Mouse (Mus musculus) hindbrain, postnatal 0 days (tissue): ENCODE measurements at regions not wholly inside any gene's neighbourhood (a gene's known extent, or its start where the extent isn't known, plus 50 kb on each side); places are given as distances from the start of the nearest gene placed in this dataset.

Experiments
- ATAC-seq: fragments of 200-750 bp; cut with Nextera tagmentation; 2 replicates; pipeline ENCODE4 v1.8.0; 2017; ENCODE audit warnings: mild to moderate bottlenecking, moderate TSS enrichment, moderate library complexity
- DNase-seq: peaks from one replicate; pipeline ENCODE4 v3.0.0-alpha.2; 2015; ENCODE audit warnings: low spot score
- H3K27ac ChIP-seq: fragments of 300-500 bp; sonication (generic); 2 replicates; pipeline ENCODE4 v1.5.1; 2014; ENCODE audit warnings: mild to moderate bottlenecking
- H3K27me3 ChIP-seq: fragments of 300-500 bp; sonication (generic); 2 replicates; pipeline ENCODE4 v1.6.1; 2014; ENCODE audit warnings: low read length, mixed read lengths; ENCODE audit not compliant: insufficient read depth
- H3K36me3 ChIP-seq: fragments of 300-500 bp; sonication (generic); 2 replicates; pipeline ENCODE4 v1.6.1; 2014; ENCODE audit warnings: low read length, mixed read lengths; ENCODE audit not compliant: insufficient read depth
- H3K4me1 ChIP-seq: fragments of 300-500 bp; sonication (generic); 2 replicates; pipeline ENCODE4 v1.6.1; 2014; ENCODE audit warnings: antibody characterized with exemption, low read length, mixed read lengths; ENCODE audit not compliant: insufficient read depth
- H3K4me2 ChIP-seq: fragments of 300-500 bp; sonication (generic); 2 replicates; pipeline ENCODE4 v1.6.1; 2014; ENCODE audit warnings: low read depth, mild to moderate bottlenecking, low read length, moderate library complexity, mixed read lengths
- H3K4me3 ChIP-seq: fragments of 300-500 bp; sonication (generic); 2 replicates; pipeline ENCODE4 v1.5.1; 2014; ENCODE audit warnings: low read length
- H3K9ac ChIP-seq: fragments of 300-500 bp; sonication (generic); replicated peaks from 2 replicates; pipeline ENCODE4 v1.6.1; 2014; ENCODE audit warnings: mild to moderate bottlenecking, low read length, moderate library complexity, mixed read lengths
- H3K9me3 ChIP-seq: fragments of 300-500 bp; sonication (generic); 2 replicates; pipeline ENCODE4 v1.6.1; 2016; ENCODE audit warnings: low read length, mixed read lengths
- CTCF ChIP-seq: IDR thresholded peaks from 2 replicates; pipeline ENCODE4 v1.5.1; 2016; ENCODE audit warnings: antibody characterized with exemption, control low read depth, low read depth
- WGBS: fragments of 180-500 bp; shearing (Covaris S2); extraction: QIAGEN DNeasy Blood & Tissue Kit; methylation state at CpG from one replicate; pipeline ENCODE4 v1.1.7; 2014; 5-methylcytosine and 5-hydroxymethylcytosine counted together

DNA sequence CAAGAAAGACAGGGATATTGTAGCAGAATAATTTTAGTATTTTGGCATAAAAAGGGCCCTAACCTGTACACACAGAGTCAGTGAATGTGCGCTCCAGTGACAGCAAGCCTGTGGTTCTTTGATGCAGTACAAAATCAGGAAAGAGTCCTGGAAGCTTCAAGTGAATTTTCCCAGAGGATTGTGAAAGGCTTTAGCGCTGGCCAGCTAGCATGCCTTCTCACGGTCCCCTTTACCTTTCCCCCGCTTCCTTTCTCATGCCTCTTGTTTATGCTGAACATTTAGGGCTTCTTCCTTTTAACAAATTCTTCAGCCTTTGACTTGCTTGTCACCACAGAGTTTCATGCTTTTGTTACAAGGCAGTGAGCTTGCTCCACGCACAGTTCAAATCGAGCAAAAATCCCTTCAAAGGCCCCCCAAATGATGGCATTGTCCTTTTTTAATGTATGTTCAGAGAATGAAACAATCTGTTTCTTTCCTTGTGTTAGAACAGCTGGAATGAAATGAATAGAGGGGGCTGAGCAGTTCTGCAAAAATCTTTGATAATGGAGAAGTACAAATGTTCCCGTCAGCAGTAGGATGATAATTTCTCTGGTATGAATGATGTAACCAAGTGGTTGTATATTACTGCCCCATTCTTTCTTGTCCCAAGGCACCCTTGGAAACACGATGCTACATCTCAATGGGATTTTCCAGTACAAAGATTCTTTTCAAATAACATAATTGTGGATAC is 576.3 kb upstream of the Zeb2 start:
- no peak overlapping the region for H3K9ac ChIP-seq
- 27% methylated on average over 8 of the region's 8 CpGs for WGBS
- no peaks in the 10 kb centered on the region for H3K27me3 ChIP-seq
- no peak overlapping the region for H3K27ac ChIP-seq
- no peak for TF ChIP-seq CTCF
- ATAC-seq (no peak), DNase-seq (no peak)
- H3K4me2 ChIP-seq = no peak overlapping the region
- H3K4me1 ChIP-seq = no peaks in the 10 kb centered on the region
- no peaks in the 10 kb centered on the region for H3K36me3 ChIP-seq
- no peak overlapping the region for H3K4me3 ChIP-seq
- no peaks in the 10 kb centered on the region for H3K9me3 ChIP-seq

DNA sequence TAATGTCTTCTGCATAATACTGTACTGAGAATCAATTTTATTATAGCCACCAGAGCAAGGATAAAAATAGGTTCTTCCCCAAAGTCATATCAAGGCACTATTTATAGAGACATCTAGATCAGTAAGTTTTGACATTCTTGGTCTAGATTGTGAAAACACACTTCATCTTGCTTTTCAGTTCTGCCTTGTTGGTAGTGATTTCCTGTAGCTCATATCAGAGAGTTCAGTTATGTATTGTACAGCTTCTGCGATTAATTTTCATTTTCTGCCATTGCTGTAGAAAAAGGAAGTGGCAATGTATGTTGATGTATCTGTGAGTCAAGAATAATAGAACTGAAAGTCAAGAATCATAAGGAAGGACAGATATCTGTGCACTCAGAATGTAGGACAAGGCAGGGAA is 575.6 kb upstream of the Zeb2 start:
- Histone ChIP-seq H3K4me3 (no peak overlapping the region), H3K27ac (no peak overlapping the region), H3K27me3 (no peaks in the 10 kb centered on the region), H3K36me3 (no peaks in the 10 kb centered on the region), H3K9ac (no peak overlapping the region), H3K9me3 (no peaks in the 10 kb centered on the region), H3K4me2 (no peak overlapping the region), H3K4me1 (no peaks in the 10 kb centered on the region)
- DNase-seq (no peak), ATAC-seq (no peak)
- TF ChIP-seq CTCF = no peak
- WGBS = 90% methylated on average over 1 of the region's 1 CpGs

DNA sequence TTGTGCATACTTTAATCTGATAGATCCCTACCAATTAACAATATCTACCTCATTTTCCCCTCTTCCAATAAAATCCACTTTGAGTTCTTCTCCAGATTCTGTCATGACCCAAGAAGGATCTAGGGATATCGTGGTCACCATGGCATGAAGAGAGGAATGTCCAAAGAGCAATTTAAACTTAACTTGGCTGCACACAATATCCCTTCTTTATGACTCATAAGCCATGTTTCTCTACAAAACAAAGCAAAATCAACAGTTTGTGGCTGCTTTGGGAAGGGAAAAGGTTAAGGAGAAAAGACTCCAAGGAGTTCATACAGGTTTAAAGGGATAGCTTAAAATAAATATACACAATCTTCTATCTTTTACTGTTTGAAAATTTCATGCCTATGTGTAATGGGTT is 571.8 kb upstream of the Zeb2 start:
- DNase-seq = no peak
- WGBS = 80% methylated on average over 1 of the region's 1 CpGs
- H3K36me3 ChIP-seq = no peaks in the 10 kb centered on the region

DNA sequence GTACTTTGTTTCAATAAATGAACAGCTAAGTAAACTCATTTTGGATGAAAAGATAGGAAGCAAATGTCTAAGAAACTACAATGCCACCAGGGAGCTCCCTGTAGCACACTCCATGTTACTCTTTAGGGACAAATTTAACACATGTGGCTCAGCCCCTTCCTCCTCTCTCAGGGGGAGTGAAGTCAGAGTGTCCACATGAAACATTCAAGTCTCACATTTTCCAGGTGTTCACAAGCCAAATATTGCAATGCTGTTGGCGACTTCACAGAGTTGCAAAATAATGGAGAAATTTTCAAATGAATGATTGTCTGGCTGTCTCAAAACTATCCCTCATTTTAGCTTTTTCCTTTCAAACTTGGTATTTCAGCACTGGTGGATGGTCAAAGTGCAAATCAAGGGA is 564.1 kb upstream of the Zeb2 start:
- no peaks in the 10 kb centered on the region for H3K27me3 ChIP-seq
- no peak for TF ChIP-seq CTCF
- H3K4me3 ChIP-seq = no peak overlapping the region
- no peak overlapping the region for H3K27ac ChIP-seq
- H3K4me2 ChIP-seq = no peak overlapping the region
- H3K9ac ChIP-seq = no peak overlapping the region
- DNase-seq (no peak), ATAC-seq (no peak)
- H3K36me3 ChIP-seq = no peaks in the 10 kb centered on the region
- H3K4me1 ChIP-seq = no peaks in the 10 kb centered on the region
- WGBS = 93% methylated on average over 1 of the region's 1 CpGs
- no peaks in the 10 kb centered on the region for H3K9me3 ChIP-seq

More for the DNA sequence above, 571.8 kb upstream of the Zeb2 start:
- TF ChIP-seq CTCF = no peak
- no peak for ATAC-seq
- H3K9ac ChIP-seq = no peak overlapping the region
- H3K27ac ChIP-seq = no peak overlapping the region
- no peaks in the 10 kb centered on the region for H3K27me3 ChIP-seq
- H3K4me1 ChIP-seq = no peaks in the 10 kb centered on the region
- H3K4me2 ChIP-seq = no peak overlapping the region
- H3K9me3 ChIP-seq = no peaks in the 10 kb centered on the region
- H3K4me3 ChIP-seq = no peak overlapping the region

DNA sequence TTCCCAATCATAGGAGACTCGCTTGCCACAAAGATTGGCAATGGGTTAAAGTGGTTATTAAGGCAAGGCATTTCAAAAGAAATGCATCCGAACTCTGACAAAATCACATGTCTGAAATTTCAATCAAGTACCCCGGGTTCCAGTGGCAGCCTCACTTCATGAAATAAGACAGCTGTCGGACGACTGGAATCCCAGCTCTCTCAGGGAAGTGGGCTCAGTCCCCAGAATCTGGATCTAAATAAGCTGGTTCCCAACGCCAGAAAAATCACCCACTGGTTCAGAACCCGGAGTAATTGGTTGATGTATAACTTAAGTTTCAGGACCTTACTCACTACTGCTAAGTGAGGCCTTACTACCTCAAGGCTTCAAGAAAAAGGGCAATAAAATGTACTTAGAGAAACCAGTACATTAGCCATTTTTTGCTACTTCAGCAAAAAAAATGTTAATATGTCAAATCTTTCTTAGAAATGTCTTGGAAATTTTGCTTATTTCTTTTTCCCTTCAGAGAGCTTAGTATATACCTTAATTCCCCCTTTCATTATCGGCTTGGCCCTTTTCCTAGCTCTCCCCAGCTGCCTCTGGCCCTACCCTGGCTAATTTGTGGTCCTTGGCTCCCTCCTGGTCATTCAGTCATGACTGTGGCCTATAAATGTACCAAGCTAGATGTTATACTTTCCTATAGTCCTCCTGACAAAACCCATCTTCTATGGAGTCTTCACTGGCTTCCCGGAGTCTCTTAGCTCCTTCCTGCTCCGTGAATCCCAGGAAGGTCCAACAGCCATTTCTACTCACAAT is 562.1 kb upstream of the Zeb2 start:
- H3K9ac ChIP-seq = no peak overlapping the region

DNA sequence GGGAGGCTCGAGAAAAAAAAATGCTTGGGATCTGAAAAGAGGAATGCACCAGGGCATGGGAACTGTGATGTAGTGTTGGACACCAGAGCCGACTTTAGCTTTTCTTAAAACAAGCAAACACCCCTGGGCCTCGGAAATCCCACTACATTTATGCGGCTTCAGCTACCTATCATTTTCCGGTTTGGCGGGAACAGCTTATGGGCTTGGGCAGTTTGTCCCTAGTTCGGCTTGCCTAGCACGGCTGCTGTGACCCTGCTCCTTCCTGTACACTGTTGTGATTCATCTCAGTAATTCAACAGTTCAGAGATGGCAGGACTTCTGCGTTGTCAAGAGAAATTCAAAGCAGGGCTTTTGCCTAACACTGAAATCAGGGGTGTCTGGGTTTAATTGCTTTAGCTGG is 561.5 kb upstream of the Zeb2 start:
- Histone ChIP-seq H3K36me3 (no peaks in the 10 kb centered on the region), H3K4me1 (no peaks in the 10 kb centered on the region), H3K4me2 (no peak overlapping the region), H3K9ac (no peak overlapping the region), H3K4me3 (no peak overlapping the region), H3K9me3 (no peaks in the 10 kb centered on the region), H3K27me3 (no peaks in the 10 kb centered on the region), H3K27ac (no peak overlapping the region)
- ATAC-seq (no peak), DNase-seq (no peak)
- TF ChIP-seq CTCF = no peak
- WGBS = 60% methylated on average over 9 of the region's 9 CpGs

More for the DNA sequence above, 562.1 kb upstream of the Zeb2 start:
- no peaks in the 10 kb centered on the region for H3K27me3 ChIP-seq
- ATAC-seq (no peak), DNase-seq (no peak)
- TF ChIP-seq CTCF = no peak
- no peaks in the 10 kb centered on the region for H3K4me1 ChIP-seq
- 68% methylated on average over 10 of the region's 10 CpGs for WGBS
- H3K27ac ChIP-seq = no peak overlapping the region
- no peak overlapping the region for H3K4me2 ChIP-seq
- no peaks in the 10 kb centered on the region for H3K9me3 ChIP-seq
- no peaks in the 10 kb centered on the region for H3K36me3 ChIP-seq
- H3K4me3 ChIP-seq = no peak overlapping the region

DNA sequence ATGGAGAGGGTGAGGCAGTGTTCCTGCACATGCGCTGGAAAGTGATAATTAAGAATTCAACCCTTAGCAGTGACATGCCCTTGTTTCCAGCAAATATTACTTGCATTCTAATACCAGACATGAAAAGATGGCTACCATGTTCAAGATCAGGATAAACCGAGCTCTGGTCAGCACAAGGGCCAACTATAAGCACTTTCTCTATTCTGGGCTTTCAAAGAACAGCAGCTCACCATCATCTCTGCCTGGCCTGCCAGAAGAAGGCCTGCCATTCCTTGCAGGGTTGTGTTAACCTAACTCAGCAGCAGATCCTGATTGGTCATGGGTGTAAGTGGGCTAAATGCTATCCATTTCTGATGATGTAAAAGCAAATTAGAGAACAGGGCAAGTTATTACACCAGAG is 558.6 kb upstream of the Zeb2 start:
- Histone ChIP-seq H3K4me3 (no peak overlapping the region), H3K27ac (no peak overlapping the region), H3K4me2 (no peak overlapping the region), H3K36me3 (no peaks in the 10 kb centered on the region), H3K4me1 (no peaks in the 10 kb centered on the region), H3K9ac (no peak overlapping the region), H3K9me3 (no peaks in the 10 kb centered on the region), H3K27me3 (no peaks in the 10 kb centered on the region)
- no peak for TF ChIP-seq CTCF
- DNase-seq = no peak
- ATAC-seq = no peak
- WGBS = 90% methylated on average over 2 of the region's 2 CpGs
